Mouse (Mus musculus) midbrain, embryonic 12.5 days (tissue): Measurements from ENCODE around the gene Slc22a7. TPM values are rescaled to one million over a fixed set of nuclear protein-coding genes. Genes with fewer than 3 reads are reported as not detected.

Experiments used
- ATAC-seq: fragments of 200-750 bp; cut with Nextera tagmentation; 2 replicates; pipeline ENCODE4 v1.8.0; 2017; ENCODE audit warnings: low read depth, moderate TSS enrichment, moderate library complexity; ENCODE audit not compliant: low FRiP score
- H3K27ac ChIP-seq: fragments of 300-500 bp; sonication (generic); replicated peaks from 2 replicates; pipeline ENCODE4 v1.5.1; 2016; ENCODE audit warnings: mild to moderate bottlenecking
- H3K27me3 ChIP-seq: fragments of 300-500 bp; sonication (generic); 2 replicates; pipeline ENCODE4 v1.6.1; 2016; ENCODE audit warnings: mild to moderate bottlenecking
- H3K36me3 ChIP-seq: fragments of 300-500 bp; sonication (generic); 2 replicates; pipeline ENCODE4 v1.6.1; 2016
- H3K4me1 ChIP-seq: fragments of 300-500 bp; sonication (generic); 2 replicates; pipeline ENCODE4 v1.6.1; 2016
- H3K4me2 ChIP-seq: fragments of 300-500 bp; sonication (generic); replicated peaks from 2 replicates; pipeline ENCODE4 v1.6.1; 2016; ENCODE audit warnings: mild to moderate bottlenecking, moderate library complexity
- H3K4me3 ChIP-seq: fragments of 300-500 bp; sonication (generic); 2 replicates; pipeline ENCODE4 v1.5.1; 2016; ENCODE audit warnings: mild to moderate bottlenecking
- H3K9ac ChIP-seq: fragments of 300-500 bp; sonication (generic); replicated peaks from 2 replicates; pipeline ENCODE4 v1.6.1; 2016; ENCODE audit warnings: mild to moderate bottlenecking, moderate library complexity
- H3K9me3 ChIP-seq: fragments of 300-500 bp; sonication (generic); 2 replicates; pipeline ENCODE4 v1.6.1; 2016; ENCODE audit warnings: mild to moderate bottlenecking
- WGBS: fragments of 180-500 bp; shearing (Covaris S2); methylation state at CpG from one replicate; pipeline ENCODE4 v1.1.7; 2016; 5-methylcytosine and 5-hydroxymethylcytosine counted together
- polyA plus RNA-seq: library from polyadenylated mRNA; unstranded; fragments of >200 nt; fragmentation: Nextera tagmentation; extraction: Ambion mirVana; gene quantifications from 2 replicates; pipeline ENCODE4 v1.2.1, GENCODE M21; 2016

Gene Slc22a7
- polyA plus RNA-seq, 1 experiment from 2014 or later, result not detected

DNA sequence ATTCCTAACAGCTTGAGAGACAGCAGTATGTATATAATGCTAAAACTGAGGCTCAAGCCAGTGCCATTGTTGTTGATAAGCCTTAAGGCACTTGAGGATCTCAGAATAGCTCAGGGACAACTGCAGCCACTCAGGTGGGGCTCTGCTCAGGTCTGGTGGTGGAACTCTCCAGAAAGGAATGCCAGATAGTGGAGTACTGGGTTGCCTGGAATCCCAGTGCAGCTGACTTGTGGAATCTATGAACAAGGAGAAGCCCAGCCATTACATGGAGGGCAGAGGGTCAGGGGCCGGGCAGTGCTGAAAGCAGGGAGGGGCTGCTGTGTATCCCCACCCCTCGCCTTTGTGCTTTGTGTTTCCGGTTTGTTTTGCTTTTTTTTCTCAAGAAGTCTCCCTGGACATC lies 20.2 kb upstream of the Slc22a7 start:
- no peak overlapping the region for H3K4me2 ChIP-seq
- H3K27me3 ChIP-seq, result peaks cover 62% of the 10 kb centered on the region
- 36% methylated on average over 3 of the region's 3 CpGs for WGBS
- no peak overlapping the region for H3K4me3 ChIP-seq
- H3K36me3 ChIP-seq, result peaks cover 15% of the 10 kb centered on the region
- H3K4me1 ChIP-seq, result peaks cover 36% of the 10 kb centered on the region
- no peaks in the 10 kb centered on the region for H3K9me3 ChIP-seq
- no peak overlapping the region for H3K9ac ChIP-seq
- H3K27ac ChIP-seq, result no peak overlapping the region
- no peak for ATAC-seq

DNA sequence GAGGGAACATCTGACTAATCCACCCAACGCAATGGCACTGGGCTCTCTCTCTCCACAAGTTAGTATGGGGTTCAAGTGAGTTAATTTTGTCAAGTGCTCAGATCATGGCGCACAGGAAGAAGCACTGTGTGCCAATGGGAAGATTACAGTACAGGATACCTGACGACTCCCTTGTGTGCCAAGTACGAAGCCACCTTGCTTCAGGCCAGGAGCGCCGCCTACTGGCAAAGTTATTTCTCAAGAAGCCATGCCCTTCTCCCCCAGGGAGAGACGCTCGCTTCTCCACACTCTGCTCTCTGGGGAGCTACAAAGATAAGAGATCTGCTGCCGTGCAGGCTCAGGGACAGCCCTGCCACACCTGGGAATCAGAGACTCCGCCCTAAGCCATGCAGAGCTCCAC lies 19.5 kb upstream of the Slc22a7 start:
- peaks cover 43% of the 10 kb centered on the region for H3K4me1 ChIP-seq
- H3K9me3 ChIP-seq, result no peaks in the 10 kb centered on the region
- H3K27ac ChIP-seq, result no peak overlapping the region
- ATAC-seq, result no peak
- H3K4me2 ChIP-seq, result no peak overlapping the region
- peaks cover 68% of the 10 kb centered on the region for H3K27me3 ChIP-seq
- no peak overlapping the region for H3K4me3 ChIP-seq
- peaks cover 15% of the 10 kb centered on the region for H3K36me3 ChIP-seq
- no peak overlapping the region for H3K9ac ChIP-seq
- WGBS, result 17% methylated on average over 10 of the region's 10 CpGs

DNA sequence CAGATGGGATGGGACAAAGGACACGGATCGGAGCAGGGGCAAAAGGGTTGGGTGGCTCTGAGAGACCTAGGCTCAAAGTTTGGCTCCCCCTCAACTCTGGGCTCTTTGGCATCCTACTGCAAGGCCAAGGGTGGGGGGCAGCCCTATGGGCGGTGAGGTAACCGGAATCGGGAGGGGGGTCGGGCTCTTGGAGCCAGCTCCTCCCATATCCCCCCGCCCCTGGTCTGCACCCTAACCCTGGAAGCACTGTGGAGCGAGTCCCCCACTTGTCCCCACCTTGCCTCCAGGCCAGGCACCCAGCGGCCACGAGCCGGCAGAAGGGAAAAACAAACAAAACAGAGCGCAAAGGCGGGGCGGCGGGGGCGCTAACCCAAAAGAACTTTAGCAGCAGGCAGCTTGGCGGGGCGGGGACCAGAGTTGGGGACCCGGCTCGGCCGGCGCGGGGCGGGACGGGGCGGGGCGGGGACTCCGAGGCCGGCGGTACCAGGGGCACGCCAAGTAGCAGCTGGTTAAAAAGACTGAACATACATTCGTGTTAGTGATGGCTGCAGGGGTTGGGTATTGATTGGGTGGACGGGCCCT lies 16.9 kb upstream of the Slc22a7 start:
- Histone ChIP-seq H3K4me3 (peak overlapping the region; percentile 42), H3K27ac (peak overlapping the region; percentile 71; the same call in 1 of the 2 replicates), H3K4me1 (peaks cover 40% of the 10 kb centered on the region), H3K9ac (peak overlapping the region; percentile 62), H3K27me3 (peaks cover 61% of the 10 kb centered on the region), H3K9me3 (no peaks in the 10 kb centered on the region), H3K4me2 (peak overlapping the region; percentile 71), H3K36me3 (peaks cover 10% of the 10 kb centered on the region)
- 1% methylated on average over 33 of the region's 33 CpGs for WGBS
- ATAC-seq, result peak; percentile 70

DNA sequence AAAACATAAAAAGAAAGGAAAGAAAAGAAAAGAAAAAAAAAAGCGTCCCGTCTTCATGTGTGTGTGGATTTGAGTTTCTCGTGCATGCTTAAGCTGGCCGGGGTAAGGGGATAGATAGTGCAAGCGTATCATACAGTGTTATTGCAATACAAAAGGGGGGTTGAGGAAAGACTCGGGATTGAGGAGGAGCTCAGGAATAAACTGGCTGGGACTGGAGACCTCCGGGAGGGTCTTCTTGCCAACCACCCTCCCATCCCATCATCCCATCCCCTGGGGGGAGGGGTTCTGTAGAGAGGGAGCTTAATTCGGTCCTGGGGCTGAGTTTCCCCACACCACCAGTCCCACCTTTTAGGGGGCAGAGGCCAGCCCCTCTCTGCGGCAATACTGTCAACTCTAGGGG lies 16.3 kb upstream of the Slc22a7 start:
- Histone ChIP-seq H3K4me1 (peaks cover 40% of the 10 kb centered on the region), H3K9ac (peak overlapping the region; percentile 62; the same call in 1 of the 2 replicates), H3K4me3 (peak overlapping the region; percentile 42), H3K27ac (peak overlapping the region; percentile 71; the same call in 1 of the 2 replicates), H3K4me2 (peak overlapping the region; percentile 71), H3K27me3 (peaks cover 54% of the 10 kb centered on the region), H3K9me3 (no peaks in the 10 kb centered on the region), H3K36me3 (peaks cover 7% of the 10 kb centered on the region)
- WGBS, result 0% methylated on average over 9 of the region's 9 CpGs
- peak; percentile 44; the same call in 1 of the 2 replicates for ATAC-seq

DNA sequence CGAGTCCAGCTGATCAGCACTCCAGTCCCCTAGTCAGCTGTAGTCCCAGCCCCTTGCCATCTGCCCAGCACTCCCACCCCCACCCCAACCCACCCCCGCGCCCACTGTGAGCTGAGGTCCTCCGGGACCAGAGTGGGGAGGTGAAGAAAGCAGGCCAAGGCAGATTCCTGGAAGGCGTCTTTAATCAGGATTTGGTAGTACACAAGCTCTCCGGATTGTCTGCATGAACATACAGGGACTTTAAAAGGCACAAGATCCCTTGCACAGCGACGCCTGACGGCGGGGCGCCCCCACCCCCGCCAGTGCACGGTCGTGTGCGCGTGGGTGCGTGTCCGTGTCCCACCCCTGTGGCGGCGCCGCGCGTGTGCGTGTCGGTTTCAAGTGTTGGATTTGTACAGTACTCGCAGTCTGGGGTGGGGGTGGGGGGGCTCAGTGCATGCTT lies 15.7 kb upstream of the Slc22a7 start:
- peaks cover 7% of the 10 kb centered on the region; the same call in 1 of the 2 replicates for H3K36me3 ChIP-seq
- H3K4me1 ChIP-seq, result peaks cover 40% of the 10 kb centered on the region
- H3K4me3 ChIP-seq, result peak overlapping the region; percentile 42
- H3K9ac ChIP-seq, result peak overlapping the region; percentile 62
- peak; percentile 31; the same call in 1 of the 2 replicates for ATAC-seq
- H3K27ac ChIP-seq, result peak overlapping the region; percentile 71
- WGBS, result 1% methylated on average over 26 of the region's 26 CpGs
- H3K4me2 ChIP-seq, result peak overlapping the region; percentile 71
- no peaks in the 10 kb centered on the region for H3K9me3 ChIP-seq
- peaks cover 49% of the 10 kb centered on the region for H3K27me3 ChIP-seq

DNA sequence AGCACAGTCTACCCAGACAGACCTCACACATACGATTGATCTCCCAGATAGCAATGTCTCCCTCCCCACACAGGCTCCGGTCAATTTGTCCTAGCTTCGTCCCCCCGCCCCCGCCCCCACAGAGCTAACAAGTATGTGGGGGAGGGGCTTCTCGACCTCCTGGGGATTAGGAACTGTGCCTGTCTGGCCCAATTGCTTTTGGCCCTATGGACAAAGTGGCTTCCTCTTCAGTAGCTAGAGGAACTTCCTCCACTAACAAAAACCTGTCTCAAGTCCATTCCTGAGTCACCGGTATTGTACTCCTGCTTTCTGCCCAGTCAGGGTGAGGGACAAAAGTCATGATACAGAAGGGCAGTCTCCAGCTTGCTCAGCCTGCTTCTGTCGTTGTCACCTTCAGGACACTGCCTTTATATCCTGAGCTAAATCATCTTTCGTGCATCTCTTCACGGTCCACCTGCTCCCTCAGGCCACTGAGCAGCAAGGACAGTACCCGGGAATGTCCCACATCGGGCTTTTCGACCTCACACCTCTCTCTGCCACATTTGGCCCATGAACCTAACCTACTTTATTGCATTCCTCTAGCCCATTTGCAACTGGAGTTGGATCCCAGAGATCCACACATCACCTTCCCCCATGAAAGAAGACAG lies 15.2 kb upstream of the Slc22a7 start:
- WGBS, result 5% methylated on average over 13 of the region's 13 CpGs
- peaks cover 44% of the 10 kb centered on the region for H3K27me3 ChIP-seq
- H3K4me1 ChIP-seq, result peaks cover 40% of the 10 kb centered on the region
- peaks cover 3% of the 10 kb centered on the region; the same call in 1 of the 2 replicates for H3K36me3 ChIP-seq
- no peak for ATAC-seq
- H3K9me3 ChIP-seq, result no peaks in the 10 kb centered on the region
- peak overlapping the region; percentile 71 for H3K4me2 ChIP-seq
- peak overlapping the region; percentile 62; the same call in 1 of the 2 replicates for H3K9ac ChIP-seq
- H3K4me3 ChIP-seq, result peak overlapping the region; percentile 42; the same call in 1 of the 2 replicates
- peak overlapping the region; percentile 71 for H3K27ac ChIP-seq

DNA sequence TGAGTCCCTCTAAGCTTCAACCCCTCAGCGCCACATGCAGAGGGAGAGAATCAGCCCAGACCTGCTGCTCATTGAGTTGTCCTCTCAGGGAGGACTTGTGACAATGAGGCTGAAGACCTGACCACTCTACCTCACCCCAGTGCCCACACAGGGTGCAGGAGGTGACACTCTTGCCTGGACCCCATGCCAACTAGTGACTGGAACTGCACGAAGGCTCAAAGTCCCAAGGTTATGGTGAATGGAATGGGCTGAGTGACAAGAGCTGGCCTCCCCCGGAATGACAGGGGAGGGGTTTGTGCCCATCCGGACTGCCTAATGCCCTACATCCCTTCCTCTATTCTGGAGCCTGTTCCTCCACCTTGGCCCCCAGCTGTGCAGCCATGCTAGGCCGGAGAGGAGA lies 14.4 kb upstream of the Slc22a7 start:
- peaks cover 3% of the 10 kb centered on the region; the same call in 1 of the 2 replicates for H3K36me3 ChIP-seq
- no peak for ATAC-seq
- H3K27ac ChIP-seq, result 0 out of 2 replicates have a peak overlapping the region, but pooled peaks have one; percentile 20
- 32% methylated on average over 5 of the region's 5 CpGs for WGBS
- H3K9me3 ChIP-seq, result no peaks in the 10 kb centered on the region
- H3K4me1 ChIP-seq, result peaks cover 38% of the 10 kb centered on the region
- no peak overlapping the region for H3K4me3 ChIP-seq
- H3K27me3 ChIP-seq, result peaks cover 37% of the 10 kb centered on the region
- no peak overlapping the region for H3K4me2 ChIP-seq
- H3K9ac ChIP-seq, result no peak overlapping the region

- WGBS, result 94% methylated on average over 16 of the region's 16 CpGs
- Histone ChIP-seq H3K36me3 (peaks cover 8% of the 10 kb centered on the region), H3K4me3 (no peak overlapping the region), H3K4me1 (peaks cover 14% of the 10 kb centered on the region; the same call in 1 of the 2 replicates), H3K27me3 (peaks cover 61% of the 10 kb centered on the region), H3K9ac (no peak overlapping the region), H3K4me2 (no peak overlapping the region), H3K9me3 (no peaks in the 10 kb centered on the region), H3K27ac (no peak overlapping the region)
- ATAC-seq, result no peak
Observed at GRCm38 (mm10) chr17:46446264-46446663, 8.0 kb upstream of the Slc22a7 start.

DNA sequence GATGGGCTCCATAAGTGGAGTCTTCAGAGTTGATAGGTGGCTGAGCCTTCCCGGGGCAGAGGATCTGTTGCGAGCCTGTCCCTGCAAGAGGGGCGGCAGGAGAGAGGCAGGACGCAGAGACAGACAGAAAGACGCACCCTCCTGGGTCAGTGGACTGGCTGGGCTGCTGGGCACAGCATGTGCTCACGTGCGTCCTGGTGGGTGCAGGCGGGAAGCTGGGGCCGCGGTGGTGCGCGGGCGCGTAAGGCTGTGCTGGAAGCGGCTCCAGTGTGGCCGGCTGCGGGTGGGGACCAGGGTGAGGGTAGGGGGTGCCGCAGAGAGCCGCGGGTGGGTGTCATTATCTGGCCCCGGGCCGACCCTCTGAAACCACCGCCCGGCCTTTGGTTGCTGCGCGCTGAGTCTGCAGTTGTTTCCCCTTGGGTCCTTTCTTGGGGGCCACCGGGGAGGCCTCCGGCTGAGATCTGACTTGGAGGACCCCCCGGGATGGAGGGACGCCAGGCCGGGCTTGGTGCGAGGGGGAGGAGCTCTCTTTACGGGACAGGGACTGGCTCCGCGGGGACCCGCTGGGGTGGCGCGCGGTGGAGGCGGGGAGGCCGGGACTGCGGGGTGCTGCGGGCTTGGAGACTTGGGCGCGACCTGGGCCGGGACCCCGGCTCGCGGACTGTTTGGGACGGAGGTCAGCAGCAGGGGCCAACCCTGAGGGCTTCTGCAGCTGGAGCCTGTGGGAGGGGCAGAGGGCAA lies 6.8 kb upstream of the Slc22a7 start:
- peaks cover 6% of the 10 kb centered on the region; the same call in 1 of the 2 replicates for H3K36me3 ChIP-seq
- peaks cover 61% of the 10 kb centered on the region for H3K27me3 ChIP-seq
- ATAC-seq, result no peak
- no peak overlapping the region for H3K9ac ChIP-seq
- WGBS, result 3% methylated on average over 48 of the region's 50 CpGs
- no peaks in the 10 kb centered on the region for H3K9me3 ChIP-seq
- H3K4me3 ChIP-seq, result 0 out of 2 replicates have a peak overlapping the region, but pooled peaks have one; percentile 10
- peaks cover 14% of the 10 kb centered on the region; the same call in 1 of the 2 replicates for H3K4me1 ChIP-seq
- H3K4me2 ChIP-seq, result peak overlapping the region; percentile 34
- no peak overlapping the region for H3K27ac ChIP-seq

DNA sequence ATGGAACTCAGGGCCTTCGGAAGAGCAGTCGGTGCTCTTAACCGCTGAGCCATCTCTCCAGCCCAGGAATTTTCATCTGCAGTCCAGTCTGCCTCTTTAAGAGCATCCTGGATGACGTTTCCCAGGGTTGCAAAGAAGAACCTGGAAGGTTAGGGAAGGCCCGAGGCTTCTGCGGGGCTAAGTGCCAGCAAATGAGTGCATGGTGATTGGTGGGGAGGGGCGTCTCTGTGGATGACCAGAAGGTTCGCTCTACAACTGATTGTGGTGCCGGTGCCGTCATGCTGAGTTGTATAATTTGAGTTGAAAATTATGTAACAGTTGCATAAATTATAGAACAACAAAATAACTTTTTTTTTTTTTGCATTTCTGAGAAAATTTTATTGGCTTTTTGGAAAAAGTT lies 919 bp upstream of the Slc22a7 start:
- peaks cover 56% of the 10 kb centered on the region for H3K27me3 ChIP-seq
- H3K27ac ChIP-seq, result no peak overlapping the region
- H3K4me2 ChIP-seq, result no peak overlapping the region
- ATAC-seq, result no peak
- no peaks in the 10 kb centered on the region for H3K9me3 ChIP-seq
- H3K4me1 ChIP-seq, result peaks cover 6% of the 10 kb centered on the region; the same call in 1 of the 2 replicates
- 91% methylated on average over 10 of the region's 10 CpGs for WGBS
- H3K4me3 ChIP-seq, result no peak overlapping the region
- no peak overlapping the region for H3K9ac ChIP-seq
- H3K36me3 ChIP-seq, result no peaks in the 10 kb centered on the region

DNA sequence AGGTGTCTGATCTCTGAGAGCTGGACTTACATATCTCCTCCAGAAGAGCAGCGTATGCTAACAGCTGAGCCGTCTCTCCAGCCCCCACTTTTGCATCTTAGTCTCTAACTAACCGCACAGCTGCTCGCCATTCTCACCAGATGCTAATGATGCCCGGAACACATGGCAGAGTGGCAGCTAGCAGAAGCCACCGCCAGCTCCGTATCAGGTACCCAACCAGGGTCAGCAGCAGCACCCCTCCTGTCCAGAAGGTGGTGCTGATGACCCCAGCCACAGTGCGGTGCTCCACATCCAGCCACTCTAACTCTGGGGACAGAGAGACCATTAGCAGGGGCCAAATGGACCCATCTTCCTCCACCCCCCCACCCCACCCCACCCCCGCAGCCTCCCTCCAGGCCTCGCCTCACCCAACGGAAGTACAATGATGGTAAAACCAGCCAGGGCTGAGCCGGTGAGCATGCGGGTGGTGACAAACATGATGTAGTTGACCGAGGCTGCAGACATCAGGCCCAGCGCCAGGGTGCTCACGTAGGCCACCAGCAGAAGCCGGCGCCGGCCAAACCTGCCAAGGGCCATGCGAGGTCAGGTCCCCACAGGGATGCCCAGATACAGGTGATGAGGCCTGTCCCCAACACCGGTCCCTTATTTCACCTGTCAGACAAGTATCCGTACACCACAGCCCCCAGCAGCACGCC lies 1.4 kb downstream of the Slc22a7 start:
- 28% methylated on average over 23 of the region's 23 CpGs for WGBS
- Histone ChIP-seq H3K27ac (no peak overlapping the region), H3K4me1 (0 out of 2 replicates have a peak, but pooled peaks cover 6% of the 10 kb centered on the region), H3K27me3 (peaks cover 37% of the 10 kb centered on the region), H3K4me3 (no peak overlapping the region), H3K9me3 (no peaks in the 10 kb centered on the region), H3K36me3 (no peaks in the 10 kb centered on the region), H3K9ac (no peak overlapping the region), H3K4me2 (0 out of 2 replicates have a peak overlapping the region, but pooled peaks have one; percentile 11)
- peak; percentile 50 for ATAC-seq
